Mouse (Mus musculus): Measurements from ENCODE around the gene Ldb2.

Ldb2 gene

GRCm38 (mm10) chr5:44656707-44657106, 142.8 kb downstream of the Ldb2 start:
- H3K9me3 ChIP-seq (ENCODE audit: low read length), result no peaks in the 10 kb centered on the region
- H3K4me1 ChIP-seq (replicated peaks; ENCODE audit: low read depth, low read length), result no peaks in the 10 kb centered on the region
- no peak overlapping the region for H3K4me3 ChIP-seq (replicated peaks; ENCODE audit: low read length)
- no peaks in the 10 kb centered on the region for H3K27me3 ChIP-seq (ENCODE audit: insufficient read depth, low read length)
- TF ChIP-seq NANOG (IDR thresholded peaks at IDR 0.05; ENCODE audit: borderline replicate concordance, low read length) (no peak), POU5F1 (IDR thresholded peaks at IDR 0.05; ENCODE audit: borderline replicate concordance, low read length) (no peak), CTCF (conservative IDR thresholded peaks at IDR 0.05; ENCODE audit: low read length) (peak; percentile 15; the same call in 1 of the 2 replicates)
- no peaks in the 10 kb centered on the region for H3K36me3 ChIP-seq (ENCODE audit: insufficient read depth, low read length)

GRCm38 (mm10) chr5:44654403-44654802, 145.1 kb downstream of the Ldb2 start:
- Histone ChIP-seq H3K27me3 (ENCODE audit: insufficient read depth, low read length) (no peaks in the 10 kb centered on the region), H3K4me1 (replicated peaks; ENCODE audit: low read depth, low read length) (0 out of 2 replicates have a peak, but pooled peaks cover 3% of the 10 kb centered on the region), H3K36me3 (ENCODE audit: insufficient read depth, low read length) (no peaks in the 10 kb centered on the region), H3K9me3 (ENCODE audit: low read length) (no peaks in the 10 kb centered on the region), H3K4me3 (replicated peaks; ENCODE audit: low read length) (no peak overlapping the region)
- no peak for TF ChIP-seq POU5F1 (IDR thresholded peaks at IDR 0.05; ENCODE audit: borderline replicate concordance, low read length)
- TF ChIP-seq CTCF (conservative IDR thresholded peaks at IDR 0.05; ENCODE audit: low read length), result no peak
- TF ChIP-seq NANOG (IDR thresholded peaks at IDR 0.05; ENCODE audit: borderline replicate concordance, low read length), result no peak

- Histone ChIP-seq H3K4me1 (replicated peaks; ENCODE audit: low read depth, low read length) (peaks cover 24% of the 10 kb centered on the region), H3K4me3 (replicated peaks; ENCODE audit: low read length) (no peak overlapping the region), H3K36me3 (ENCODE audit: insufficient read depth, low read length) (no peaks in the 10 kb centered on the region), H3K9me3 (ENCODE audit: low read length) (no peaks in the 10 kb centered on the region), H3K27me3 (ENCODE audit: insufficient read depth, low read length) (no peaks in the 10 kb centered on the region)
- no peak for TF ChIP-seq NANOG (IDR thresholded peaks at IDR 0.05; ENCODE audit: borderline replicate concordance, low read length)
- TF ChIP-seq CTCF (conservative IDR thresholded peaks at IDR 0.05; ENCODE audit: low read length), result no peak
- TF ChIP-seq POU5F1 (IDR thresholded peaks at IDR 0.05; ENCODE audit: borderline replicate concordance, low read length), result no peak
Observed at GRCm38 (mm10) chr5:44646842-44647190, 152.7 kb downstream of the Ldb2 start.

- no peaks in the 10 kb centered on the region for H3K27me3 ChIP-seq (ENCODE audit: insufficient read depth, low read length)
- no peaks in the 10 kb centered on the region for H3K9me3 ChIP-seq (ENCODE audit: low read length)
- TF ChIP-seq CTCF (conservative IDR thresholded peaks at IDR 0.05; ENCODE audit: low read length), result no peak
- H3K4me3 ChIP-seq (replicated peaks; ENCODE audit: low read length), result no peak overlapping the region
- H3K4me1 ChIP-seq (replicated peaks; ENCODE audit: low read depth, low read length), result peaks cover 24% of the 10 kb centered on the region
- no peaks in the 10 kb centered on the region for H3K36me3 ChIP-seq (ENCODE audit: insufficient read depth, low read length)
Observed at GRCm38 (mm10) chr5:44645952-44646841, 153.3 kb downstream of the Ldb2 start.

GRCm38 (mm10) chr5:44643079-44643478, 156.4 kb downstream of the Ldb2 start:
- Histone ChIP-seq H3K4me1 (replicated peaks; ENCODE audit: low read depth, low read length) (peaks cover 10% of the 10 kb centered on the region; the same call in 1 of the 2 replicates), H3K27me3 (ENCODE audit: insufficient read depth, low read length) (no peaks in the 10 kb centered on the region), H3K4me3 (replicated peaks; ENCODE audit: low read length) (no peak overlapping the region), H3K36me3 (ENCODE audit: insufficient read depth, low read length) (no peaks in the 10 kb centered on the region), H3K9me3 (ENCODE audit: low read length) (no peaks in the 10 kb centered on the region)
- no peak for TF ChIP-seq POU5F1 (IDR thresholded peaks at IDR 0.05; ENCODE audit: borderline replicate concordance, low read length)
- no peak for TF ChIP-seq CTCF (conservative IDR thresholded peaks at IDR 0.05; ENCODE audit: low read length)
- no peak for TF ChIP-seq NANOG (IDR thresholded peaks at IDR 0.05; ENCODE audit: borderline replicate concordance, low read length)

GRCm38 (mm10) chr5:44641060-44641459, 158.4 kb downstream of the Ldb2 start:
- Histone ChIP-seq H3K27me3 (ENCODE audit: insufficient read depth, low read length) (no peaks in the 10 kb centered on the region), H3K4me3 (replicated peaks; ENCODE audit: low read length) (no peak overlapping the region), H3K36me3 (ENCODE audit: insufficient read depth, low read length) (no peaks in the 10 kb centered on the region), H3K4me1 (replicated peaks; ENCODE audit: low read depth, low read length) (peaks cover 7% of the 10 kb centered on the region; the same call in 1 of the 2 replicates), H3K9me3 (ENCODE audit: low read length) (no peaks in the 10 kb centered on the region)
- no peak for TF ChIP-seq POU5F1 (IDR thresholded peaks at IDR 0.05; ENCODE audit: borderline replicate concordance, low read length)
- TF ChIP-seq CTCF (conservative IDR thresholded peaks at IDR 0.05; ENCODE audit: low read length), result no peak
- TF ChIP-seq NANOG (IDR thresholded peaks at IDR 0.05; ENCODE audit: borderline replicate concordance, low read length), result no peak

- no peaks in the 10 kb centered on the region for H3K9me3 ChIP-seq (ENCODE audit: low read length)
- H3K27me3 ChIP-seq (ENCODE audit: insufficient read depth, low read length), result no peaks in the 10 kb centered on the region
- TF ChIP-seq POU5F1 (IDR thresholded peaks at IDR 0.05; ENCODE audit: borderline replicate concordance, low read length) (no peak), NANOG (IDR thresholded peaks at IDR 0.05; ENCODE audit: borderline replicate concordance, low read length) (no peak)
- no peak overlapping the region for H3K4me3 ChIP-seq (replicated peaks; ENCODE audit: low read length)
- H3K4me1 ChIP-seq (replicated peaks; ENCODE audit: low read depth, low read length), result no peaks in the 10 kb centered on the region
- H3K36me3 ChIP-seq (ENCODE audit: insufficient read depth, low read length), result no peaks in the 10 kb centered on the region
Observed at GRCm38 (mm10) chr5:44635546-44635945, 163.9 kb downstream of the Ldb2 start.

GRCm38 (mm10) chr5:44629034-44629625, 170.3 kb downstream of the Ldb2 start:
- TF ChIP-seq POU5F1 (IDR thresholded peaks at IDR 0.05; ENCODE audit: borderline replicate concordance, low read length), result no peak
- no peak for TF ChIP-seq NANOG (IDR thresholded peaks at IDR 0.05; ENCODE audit: borderline replicate concordance, low read length)
- no peak for TF ChIP-seq CTCF (conservative IDR thresholded peaks at IDR 0.05; ENCODE audit: low read length)
- Histone ChIP-seq H3K4me1 (replicated peaks; ENCODE audit: low read depth, low read length) (no peaks in the 10 kb centered on the region), H3K36me3 (ENCODE audit: insufficient read depth, low read length) (no peaks in the 10 kb centered on the region), H3K9me3 (ENCODE audit: low read length) (no peaks in the 10 kb centered on the region), H3K4me3 (replicated peaks; ENCODE audit: low read length) (no peak overlapping the region), H3K27me3 (ENCODE audit: insufficient read depth, low read length) (no peaks in the 10 kb centered on the region)
